Mouse (Mus musculus) spleen, adult 2 months (tissue): ENCODE data around the gene Hmgcr.

Source experiments
- CTCF ChIP-seq: fragments of 200-500 bp; IDR thresholded peaks from 2 replicates; pipeline ENCODE4 v1.5.1; 2011; ENCODE audit warnings: mild to moderate bottlenecking, inconsistent platforms; ENCODE audit not compliant: insufficient read depth, insufficient read length, insufficient replicate concordance; ENCODE audit errors: extremely low read depth
- POLR2A ChIP-seq: fragments of 200-500 bp; IDR thresholded peaks from 2 replicates; pipeline ENCODE4 v1.6.1; 2011; ENCODE audit warnings: low read depth, low read length, inconsistent platforms

DNA sequence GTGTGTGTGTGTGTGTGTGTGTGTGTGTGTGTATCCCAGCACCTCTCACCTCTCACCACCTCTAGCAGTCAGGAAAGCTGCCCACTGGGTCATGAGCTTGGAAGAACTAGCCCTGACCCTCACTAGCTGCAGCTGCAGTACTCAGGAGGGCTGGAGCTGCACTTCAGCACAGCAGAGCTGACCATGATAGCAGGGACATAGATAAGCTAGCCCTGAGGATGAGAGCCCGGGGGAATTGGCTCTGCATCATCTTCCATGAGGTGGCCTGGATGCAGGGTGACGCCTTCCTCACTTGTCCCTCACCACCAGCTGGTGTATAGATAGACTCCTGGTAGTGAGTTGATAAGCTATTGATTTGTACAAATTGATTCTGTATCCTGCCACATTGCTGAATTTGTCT lies 49.3 kb upstream of the Hmgcr start:
- TF ChIP-seq CTCF (no peak), POLR2A (no peak)
